Mouse (Mus musculus): Measurements from ENCODE around the gene Gm6034.

- TF ChIP-seq CTCF (IDR thresholded peaks at IDR 0.05; ENCODE audit: borderline replicate concordance, insufficient read depth, low read length) (no peak), POLR2A (IDR thresholded peaks at IDR 0.05; ENCODE audit: low read depth, low read length) (no peak)
Observed at GRCm38 (mm10) chr17:36021309-36021708, 21.5 kb upstream of the Gm6034 start.
